In the genomic region with DNA sequence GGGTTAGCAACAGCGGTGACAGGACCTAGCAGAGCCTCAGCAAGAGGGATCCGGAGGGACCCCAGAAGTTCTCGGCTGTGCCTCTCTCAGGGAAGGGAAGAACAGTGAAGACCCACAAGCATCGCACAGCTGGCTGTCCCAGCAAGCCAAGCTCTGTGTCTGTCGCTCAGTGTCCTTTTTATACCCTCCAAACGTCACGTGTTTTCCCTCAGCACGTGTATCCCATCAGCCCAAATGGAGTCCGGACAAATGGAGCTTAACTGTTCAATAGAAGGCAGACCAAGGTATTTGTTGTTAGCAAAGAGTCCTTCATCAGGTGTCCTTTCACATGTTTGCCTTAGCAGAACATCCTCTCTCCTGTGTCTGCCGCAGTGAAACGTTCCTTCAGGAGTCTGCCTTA, we compare ENCODE assay signal across 29 mouse cellular contexts. TPM values are rescaled to one million over a fixed set of nuclear protein-coding genes. Genes with fewer than 3 reads are reported as not detected.
"Had no signal": no experiment of that assay in that cellular context is flagged by ENCODE, and none has a peak within 500 bp of the region (broad histone marks: within the 10 kb centered on the region; RNA-seq: fewer than 3 reads in every experiment).

No protein-coding gene starts in this region.

- ATAC-seq: forebrain, embryonic 13.5 days; forebrain, embryonic 14.5 days; forebrain, embryonic 15.5 days; forebrain, embryonic 16.5 days; forebrain, postnatal 0 days had no signal

- H3K4me1 ChIP-seq: embryonic facial prominence, embryonic 12.5 days; embryonic facial prominence, embryonic 15.5 days; forebrain, embryonic 10.5 days; forebrain, embryonic 12.5 days; forebrain, embryonic 13.5 days; forebrain, embryonic 15.5 days had no signal

- H3K9ac ChIP-seq: embryonic facial prominence, embryonic 12.5 days; embryonic facial prominence, embryonic 13.5 days; embryonic facial prominence, embryonic 15.5 days; forebrain, embryonic 12.5 days; forebrain, embryonic 13.5 days; forebrain, embryonic 15.5 days; forebrain, postnatal 0 days had no signal

- H3K27ac ChIP-seq: embryonic facial prominence, embryonic 10.5 days; embryonic facial prominence, embryonic 12.5 days; embryonic facial prominence, embryonic 13.5 days; embryonic facial prominence, embryonic 15.5 days; forebrain, embryonic 10.5 days; forebrain, embryonic 12.5 days; forebrain, embryonic 13.5 days; forebrain, embryonic 15.5 days; gastrocnemius, adult 2 months; heart, adult 2 months had no signal

- H3K9me3 ChIP-seq: embryonic facial prominence, embryonic 12.5 days; embryonic facial prominence, embryonic 13.5 days; embryonic facial prominence, embryonic 15.5 days; forebrain, embryonic 12.5 days; forebrain, embryonic 13.5 days; forebrain, embryonic 15.5 days had no signal

- H3K36me3 ChIP-seq: embryonic facial prominence, embryonic 12.5 days; embryonic facial prominence, embryonic 13.5 days; embryonic facial prominence, embryonic 15.5 days; forebrain, embryonic 10.5 days; forebrain, embryonic 12.5 days; forebrain, embryonic 15.5 days had no signal

- DNase-seq: cerebellum, adult 9-10 months; cerebellum, adult 9-11 months; cerebellum, postnatal 10 days; cerebellum, postnatal 14 days; cerebellum, postnatal 25 days; cerebellum, postnatal 36 days; embryo, embryonic 11 days; forebrain, postnatal 0 days; gastrocnemius, adult 2 months; gastrocnemius, postnatal 10 days; gastrocnemius, postnatal 14 days; gastrocnemius, postnatal 25 days; gastrocnemius, postnatal 36 days; heart, adult 11 months; heart, adult 18-20 months; heart, adult 2 months had no signal

- H3K4me2 ChIP-seq: embryonic facial prominence, embryonic 12.5 days; embryonic facial prominence, embryonic 13.5 days; embryonic facial prominence, embryonic 15.5 days; forebrain, embryonic 12.5 days; forebrain, embryonic 13.5 days; forebrain, embryonic 15.5 days had no signal

- H3K27me3 ChIP-seq: embryonic facial prominence, embryonic 12.5 days; embryonic facial prominence, embryonic 13.5 days; embryonic facial prominence, embryonic 15.5 days; forebrain, embryonic 12.5 days; forebrain, embryonic 13.5 days; forebrain, embryonic 15.5 days had no signal

- H3K4me3 ChIP-seq: embryonic facial prominence, embryonic 10.5 days; embryonic facial prominence, embryonic 12.5 days; embryonic facial prominence, embryonic 13.5 days; embryonic facial prominence, embryonic 15.5 days; erythroblast, embryonic 14.5 days; forebrain, embryonic 10.5 days; forebrain, embryonic 12.5 days; forebrain, embryonic 13.5 days; forebrain, embryonic 15.5 days; gastrocnemius, adult 2 months; heart, adult 2 months had no signal

RNA-seq across cellular contexts. Expression of a gene that starts 42.7 kb away (rescaled TPM):
- polyA plus RNA-seq: embryonic facial prominence, embryonic 10.5 days; embryonic facial prominence, embryonic 11.5 days; embryonic facial prominence, embryonic 12.5 days; forebrain, embryonic 10.5 days; forebrain, embryonic 11.5 days; forebrain, embryonic 12.5 days; forebrain, embryonic 13.5 days; forebrain, embryonic 14.5 days; forebrain, embryonic 15.5 days; forebrain, embryonic 16.5 days; forebrain, postnatal 0 days had no signal

RNA-seq across cellular contexts. Expression of a gene that starts 58.2 kb away (rescaled TPM):
- polyA plus RNA-seq: erythroblast, embryonic 14.5 days had no signal
